Mouse (Mus musculus): ENCODE measurements around the gene Dgka. TPM values are rescaled to one million over a fixed set of nuclear protein-coding genes. Genes with fewer than 3 reads are reported as not detected.

Gene Dgka
- polyA plus RNA-seq, 1 experiment: 13.2 TPM

DNA sequence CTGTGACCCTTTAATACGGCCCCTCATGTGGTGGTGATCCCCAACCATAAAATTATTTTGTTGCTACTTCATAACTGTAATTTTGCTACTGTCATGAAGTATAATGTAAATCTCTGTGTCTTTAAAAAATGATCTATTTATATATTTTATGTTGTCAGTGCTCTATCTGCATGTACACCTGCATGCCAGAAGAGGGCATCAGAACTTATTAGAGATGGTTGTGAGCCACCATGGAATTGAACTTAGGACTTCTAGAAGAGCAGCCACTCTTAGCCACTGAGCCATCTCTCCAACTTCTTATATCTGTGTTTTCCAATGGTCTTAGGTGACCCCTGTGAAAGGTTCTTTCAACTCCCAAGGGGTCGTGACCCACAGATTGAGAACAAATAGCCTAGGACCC is 28.2 kb upstream of the Dgka start:
- no peak overlapping the region for H3K4me3 ChIP-seq
- no peak overlapping the region for H3K4me2 ChIP-seq (ENCODE audit: low read depth)
- no peaks in the 10 kb centered on the region for H3K36me3 ChIP-seq (ENCODE audit: control insufficient read depth, insufficient read depth)
- H3ac ChIP-seq (ENCODE audit: control insufficient read depth, insufficient read length): no peak overlapping the region
- no peaks in the 10 kb centered on the region for H3K27me3 ChIP-seq (ENCODE audit: control insufficient read depth, insufficient read depth, insufficient read length)
- H3K79me2 ChIP-seq (ENCODE audit: control insufficient read depth, insufficient read depth): no peaks in the 10 kb centered on the region
- TF ChIP-seq CEBPB (IDR thresholded peaks at IDR 0.05; ENCODE audit: insufficient read depth, poor library complexity, severe bottlenecking) (no peak), USF1 (IDR thresholded peaks at IDR 0.05; ENCODE audit: low read depth) (no peak), TCF3 (IDR thresholded peaks at IDR 0.05; ENCODE audit: insufficient read length, low read depth) (no peak), TCF12 (IDR thresholded peaks at IDR 0.05; ENCODE audit: insufficient read depth, poor library complexity, severe bottlenecking) (no peak)

DNA sequence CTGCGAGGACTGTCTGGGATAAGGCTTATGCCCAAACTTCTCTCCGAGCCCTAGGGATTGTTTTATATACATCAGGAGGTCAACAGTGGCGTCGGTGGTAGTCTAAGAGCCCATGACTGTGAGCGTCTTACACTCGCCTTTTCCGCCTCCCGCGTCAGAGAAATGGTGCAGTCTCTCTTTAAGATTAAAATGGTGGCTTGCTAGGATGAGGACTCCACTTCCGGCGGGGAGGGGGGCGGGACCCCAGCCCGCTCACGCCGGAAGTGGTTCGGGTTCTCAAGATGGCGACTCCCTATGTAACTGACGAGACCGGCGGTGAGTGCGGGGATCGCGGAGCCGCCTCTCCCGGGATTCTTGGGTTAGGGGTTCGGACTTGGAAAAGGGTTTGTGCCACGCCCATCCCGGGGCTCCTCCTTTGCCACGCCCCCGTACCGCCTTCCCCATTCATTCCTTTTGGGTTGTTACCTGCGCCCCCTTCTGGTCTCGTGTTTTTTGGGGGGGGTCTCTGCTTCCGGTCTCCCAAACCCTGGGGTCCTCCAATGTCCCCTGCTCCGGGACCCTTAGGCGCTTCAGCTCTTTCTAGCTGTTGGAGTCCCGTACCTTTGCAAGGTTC is 3.7 kb upstream of the Dgka start:
- TF ChIP-seq POLR2AphosphoS2 (IDR thresholded peaks at IDR 0.05; ENCODE audit: insufficient read length, low read depth) (peak; percentile 20), MYOG (IDR thresholded peaks at IDR 0.05; ENCODE audit: control insufficient read depth in 1 of 3, insufficient read depth in 1 of 3, insufficient read length in 2 of 3, low read depth in 2 of 3) (no peak), POLR2A (IDR thresholded peaks at IDR 0.05; ENCODE audit: insufficient read length, low read depth) (peak; percentile 35)
- no peaks in the 10 kb centered on the region for H3K27me3 ChIP-seq (ENCODE audit: control insufficient read depth, insufficient read depth, insufficient read length)
- H3ac ChIP-seq (ENCODE audit: control insufficient read depth, insufficient read length): peak overlapping the region; percentile 22
- H3K79me2 ChIP-seq (ENCODE audit: control insufficient read depth, insufficient read depth): peaks cover 49% of the 10 kb centered on the region
- no peaks in the 10 kb centered on the region for H3K36me3 ChIP-seq (ENCODE audit: control insufficient read depth, insufficient read depth)
- peak overlapping the region; percentile 82 for H3K4me2 ChIP-seq (ENCODE audit: low read depth)
- H3K4me3 ChIP-seq: peak overlapping the region; percentile 94

DNA sequence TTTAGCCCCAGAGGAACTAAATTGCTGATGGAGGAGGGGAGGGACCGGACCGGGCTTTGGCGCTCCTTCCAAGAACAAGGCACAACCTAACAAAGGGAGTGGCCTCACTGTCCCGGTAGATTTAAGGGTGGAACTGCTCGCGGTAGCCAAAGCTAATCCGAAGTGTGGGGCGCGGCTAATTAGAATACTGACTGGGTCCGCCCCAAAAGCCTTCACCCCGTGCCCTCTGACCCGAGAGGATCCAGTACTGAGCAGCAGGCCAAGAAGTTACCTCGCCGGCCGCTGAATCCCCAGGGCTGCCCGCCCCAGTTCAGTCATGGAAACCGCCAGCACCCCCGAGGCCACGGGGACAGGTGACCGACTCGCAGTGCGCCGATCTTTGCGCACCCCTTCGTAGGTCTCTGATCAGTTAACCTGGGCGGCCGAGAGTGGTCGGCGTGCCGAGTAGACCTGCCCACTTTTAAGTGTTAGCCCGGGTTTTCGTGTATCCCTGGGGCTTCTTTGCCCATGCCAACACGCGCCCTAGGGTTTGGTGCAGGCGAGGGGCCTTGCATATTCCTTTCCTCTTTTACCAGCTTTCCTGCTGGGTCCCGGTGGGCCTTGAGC is 3.1 kb upstream of the Dgka start, which contains the start of gene Pym1:
TSS of gene Pym1 (plus strand) at position 244 of the 606 bp plus-strand sequence.
- TF ChIP-seq POLR2A (IDR thresholded peaks at IDR 0.05; ENCODE audit: insufficient read length, low read depth) (peak; percentile 55), SRF (IDR thresholded peaks at IDR 0.05; ENCODE audit: control insufficient read depth, insufficient read length, low read depth) (no peak)
- peak within 1 kb of the TSS; percentile 82 for H3K4me2 ChIP-seq (ENCODE audit: low read depth)
- peak within 1 kb of the TSS; percentile 94 for H3K4me3 ChIP-seq
- H3ac ChIP-seq (ENCODE audit: control insufficient read depth, insufficient read length): peak within 1 kb of the TSS; percentile 22
- no peaks in the 10 kb centered on the region for H3K36me3 ChIP-seq (ENCODE audit: control insufficient read depth, insufficient read depth)
- H3K79me2 ChIP-seq (ENCODE audit: control insufficient read depth, insufficient read depth): peaks cover 43% of the 10 kb centered on the region
- H3K27me3 ChIP-seq (ENCODE audit: control insufficient read depth, insufficient read depth, insufficient read length): no peaks in the 10 kb centered on the region

DNA sequence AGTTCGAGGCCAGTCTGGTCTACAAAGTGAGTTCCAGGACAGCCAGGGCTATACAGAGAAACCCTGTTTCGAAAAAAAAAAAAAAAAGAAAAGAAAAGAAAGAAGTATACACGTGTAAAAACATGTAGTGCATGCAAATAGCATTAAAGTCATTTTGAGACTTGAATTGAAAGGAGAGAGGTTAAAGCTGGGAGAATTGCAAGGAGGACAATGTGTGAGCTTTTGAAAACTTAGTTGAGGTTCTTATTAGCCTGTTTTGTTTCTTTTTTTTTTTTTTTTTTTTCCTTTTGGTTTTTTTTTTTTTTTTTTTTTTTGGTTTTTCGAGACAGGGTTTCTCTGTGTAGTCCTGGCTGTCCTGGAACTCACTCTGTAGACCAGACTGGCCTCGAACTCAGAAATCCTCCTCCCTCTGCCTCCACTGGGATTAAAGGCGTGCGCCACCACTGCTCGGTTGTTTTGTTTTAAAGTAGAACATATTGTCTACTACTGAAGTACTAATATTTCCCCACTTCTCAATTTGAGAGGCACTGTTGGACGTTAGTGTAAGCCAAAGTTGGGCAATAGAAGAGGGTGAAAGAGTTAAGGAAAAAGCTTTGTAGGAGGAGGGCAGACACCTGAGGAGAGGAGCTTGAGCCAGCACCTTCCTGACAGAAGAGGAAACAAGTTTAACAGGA is 2.5 kb upstream of the Dgka start:
- TF ChIP-seq TCF3 (IDR thresholded peaks at IDR 0.05; ENCODE audit: insufficient read length, low read depth): no peak
- TF ChIP-seq MYOD1 (IDR thresholded peaks at IDR 0.05; ENCODE audit: control insufficient read depth in 1 of 3, insufficient read length in 2 of 3, low read depth in 2 of 3): no peak
- no peak for TF ChIP-seq POLR2A (IDR thresholded peaks at IDR 0.05; ENCODE audit: insufficient read length, low read depth)
- TF ChIP-seq TCF12 (IDR thresholded peaks at IDR 0.05; ENCODE audit: insufficient read depth, poor library complexity, severe bottlenecking): no peak
- TF ChIP-seq REST (IDR thresholded peaks at IDR 0.05; ENCODE audit: insufficient read depth, insufficient read length): no peak
- Histone ChIP-seq H3ac (ENCODE audit: control insufficient read depth, insufficient read length) (peak overlapping the region; percentile 22), H3K79me2 (ENCODE audit: control insufficient read depth, insufficient read depth) (peaks cover 37% of the 10 kb centered on the region), H3K36me3 (ENCODE audit: control insufficient read depth, insufficient read depth) (no peaks in the 10 kb centered on the region), H3K4me3 (peak overlapping the region; percentile 94), H3K4me2 (ENCODE audit: low read depth) (peak overlapping the region; percentile 82), H3K27me3 (ENCODE audit: control insufficient read depth, insufficient read depth, insufficient read length) (no peaks in the 10 kb centered on the region)

DNA sequence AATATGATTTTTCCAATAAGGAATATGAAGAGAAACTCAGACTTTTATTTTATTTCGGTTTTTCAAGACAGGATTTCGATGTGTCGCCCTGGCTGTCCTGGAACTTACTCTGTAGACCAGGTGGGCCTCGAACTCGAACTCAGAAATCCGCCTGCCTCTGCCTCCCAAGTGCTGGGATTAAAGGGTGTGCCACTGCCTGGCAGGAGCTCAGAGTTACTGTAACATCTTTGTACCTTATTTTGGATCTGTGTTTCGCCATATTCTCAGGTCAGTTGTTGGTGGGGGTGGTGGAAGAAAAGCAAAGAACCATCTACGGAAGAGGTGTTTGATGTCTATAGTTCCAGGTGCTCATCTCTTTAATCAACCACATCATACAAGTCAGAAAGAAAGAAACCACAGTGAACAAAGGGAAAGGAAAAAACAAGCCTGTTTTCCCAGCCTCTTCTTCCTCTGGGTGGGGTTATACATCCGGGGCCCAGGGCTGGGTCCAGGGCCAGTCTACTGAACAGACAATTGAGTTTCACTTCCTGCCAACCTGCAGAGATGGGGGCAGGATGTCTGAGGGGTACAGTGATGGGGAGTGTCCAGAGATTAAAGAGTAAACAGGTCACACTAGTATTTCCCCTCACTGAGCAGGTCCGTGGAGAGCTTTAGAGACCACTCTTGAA is 1.4 kb upstream of the Dgka start:
- peaks cover 26% of the 10 kb centered on the region for H3K79me2 ChIP-seq (ENCODE audit: control insufficient read depth, insufficient read depth)
- H3K4me3 ChIP-seq: no peak overlapping the region
- no peak overlapping the region for H3K4me2 ChIP-seq (ENCODE audit: low read depth)
- H3K27me3 ChIP-seq (ENCODE audit: control insufficient read depth, insufficient read depth, insufficient read length): no peaks in the 10 kb centered on the region
- no peaks in the 10 kb centered on the region for H3K36me3 ChIP-seq (ENCODE audit: control insufficient read depth, insufficient read depth)
- H3ac ChIP-seq (ENCODE audit: control insufficient read depth, insufficient read length): no peak overlapping the region
- no peak for TF ChIP-seq POLR2A (IDR thresholded peaks at IDR 0.05; ENCODE audit: insufficient read length, low read depth)
- TF ChIP-seq SRF (IDR thresholded peaks at IDR 0.05; ENCODE audit: control insufficient read depth, insufficient read length, low read depth): no peak
- no peak for TF ChIP-seq TCF3 (IDR thresholded peaks at IDR 0.05; ENCODE audit: insufficient read length, low read depth)
- TF ChIP-seq USF1 (IDR thresholded peaks at IDR 0.05; ENCODE audit: low read depth): no peak
- no peak for TF ChIP-seq E2F4 (IDR thresholded peaks at IDR 0.05; ENCODE audit: insufficient read depth)
- TF ChIP-seq MYOG (IDR thresholded peaks at IDR 0.05; ENCODE audit: control insufficient read depth in 1 of 3, insufficient read depth in 1 of 3, insufficient read length in 2 of 3, low read depth in 2 of 3): no peak
- no peak for TF ChIP-seq POLR2AphosphoS2 (IDR thresholded peaks at IDR 0.05; ENCODE audit: insufficient read length, low read depth)
- TF ChIP-seq TCF12 (IDR thresholded peaks at IDR 0.05; ENCODE audit: insufficient read depth, poor library complexity, severe bottlenecking): no peak
- TF ChIP-seq REST (IDR thresholded peaks at IDR 0.05; ENCODE audit: insufficient read depth, insufficient read length): no peak
- no peak for TF ChIP-seq MYOD1 (IDR thresholded peaks at IDR 0.05; ENCODE audit: control insufficient read depth in 1 of 3, insufficient read length in 2 of 3, low read depth in 2 of 3)
- TF ChIP-seq MAX (IDR thresholded peaks at IDR 0.05; ENCODE audit: low read depth): no peak
- no peak for TF ChIP-seq CEBPB (IDR thresholded peaks at IDR 0.05; ENCODE audit: insufficient read depth, poor library complexity, severe bottlenecking)
